Mouse (Mus musculus): Measurements from ENCODE around the gene Calm4.

DNA sequence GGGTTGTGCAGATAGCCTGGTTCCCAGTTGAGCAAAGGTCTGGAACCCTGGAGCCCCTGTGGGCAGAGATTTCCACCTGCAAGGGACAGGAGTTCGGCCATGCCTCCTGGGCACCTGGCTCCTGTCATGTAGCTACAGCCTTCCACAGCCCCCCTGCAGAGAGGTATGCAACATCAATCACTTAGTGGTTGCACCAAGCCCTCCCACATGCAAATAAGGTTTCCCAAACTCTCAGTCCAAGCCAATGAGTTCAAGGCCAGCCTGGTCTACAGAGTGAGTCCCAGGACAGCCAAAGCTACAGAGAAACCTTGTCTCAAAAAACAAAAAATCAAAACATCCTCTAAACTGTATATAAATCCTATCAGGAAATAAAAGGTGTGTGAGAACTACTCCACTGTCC is 12.8 kb downstream of the Calm4 start:
- TF ChIP-seq CTCF (IDR thresholded peaks at IDR 0.05; ENCODE audit: borderline replicate concordance, control insufficient read depth, extremely low read depth, insufficient read depth, low read length, poor library complexity) (no peak), POLR2A (IDR thresholded peaks at IDR 0.05; ENCODE audit: control insufficient read depth, extremely low read depth, insufficient read depth, low read length, poor library complexity) (no peak)
